Mouse (Mus musculus) CH12.LX (cell line): Measurements from ENCODE around the gene Ccdc88c.

ENCODE experiments used
- CTCF ChIP-seq, 2 experiments: IDR thresholded peaks in 1 of 2; conservative IDR thresholded peaks in 1 of 2; 2 replicates each; pipeline ENCODE4 v1.5.1; 2011 to 2012; ENCODE audit warnings: low read depth in 2 of 2, low read length in 2 of 2, improper control_type of control experiment in 1 of 2, inconsistent platforms in 1 of 2, mild to moderate bottlenecking in 1 of 2, moderate library complexity in 1 of 2
- E2F4 ChIP-seq: IDR thresholded peaks from 2 replicates; pipeline ENCODE4 v1.6.1; 2011; ENCODE audit warnings: low read depth, low read length, improper control_type of control experiment; ENCODE audit not compliant: insufficient replicate concordance
- EP300 ChIP-seq: IDR thresholded peaks from 2 replicates; pipeline ENCODE4 v1.6.1; 2011; ENCODE audit warnings: low read length, improper control_type of control experiment
- GABPA ChIP-seq: IDR thresholded peaks from 2 replicates; pipeline ENCODE4 v1.6.1; 2012; ENCODE audit warnings: low read depth, low read length, improper control_type of control experiment, inconsistent platforms; ENCODE audit not compliant: insufficient replicate concordance
- MXI1 ChIP-seq: IDR thresholded peaks from 2 replicates; pipeline ENCODE4 v1.6.1; 2011; ENCODE audit warnings: mild to moderate bottlenecking, low read depth, low read length, improper control_type of control experiment
- MYC ChIP-seq: IDR thresholded peaks from 2 replicates; pipeline ENCODE4 v1.6.1; 2011; ENCODE audit warnings: low read depth, mild to moderate bottlenecking, improper control_type of control experiment, low read length
- POLR2A ChIP-seq: IDR thresholded peaks from 2 replicates; pipeline ENCODE4 v1.6.1; 2011; ENCODE audit warnings: low read depth, mild to moderate bottlenecking, improper control_type of control experiment, low read length
- RCOR1 ChIP-seq: conservative IDR thresholded peaks from 2 replicates; pipeline ENCODE4 v1.6.1; 2012; ENCODE audit warnings: low read depth, mild to moderate bottlenecking, inconsistent platforms, low read length, improper control_type of control experiment
- TBP ChIP-seq: conservative IDR thresholded peaks from 2 replicates; pipeline ENCODE4 v1.6.1; 2011; ENCODE audit warnings: low read depth, low read length, improper control_type of control experiment
- USF1 ChIP-seq: IDR thresholded peaks from 2 replicates; pipeline ENCODE4 v1.6.1; 2014; ENCODE audit warnings: low read depth, mild to moderate bottlenecking, inconsistent platforms, low read length, improper control_type of control experiment
- ZNF384 ChIP-seq: IDR thresholded peaks from 2 replicates; pipeline ENCODE4 v1.6.1; 2012; ENCODE audit warnings: low read depth, low read length, improper control_type of control experiment, inconsistent platforms

DNA sequence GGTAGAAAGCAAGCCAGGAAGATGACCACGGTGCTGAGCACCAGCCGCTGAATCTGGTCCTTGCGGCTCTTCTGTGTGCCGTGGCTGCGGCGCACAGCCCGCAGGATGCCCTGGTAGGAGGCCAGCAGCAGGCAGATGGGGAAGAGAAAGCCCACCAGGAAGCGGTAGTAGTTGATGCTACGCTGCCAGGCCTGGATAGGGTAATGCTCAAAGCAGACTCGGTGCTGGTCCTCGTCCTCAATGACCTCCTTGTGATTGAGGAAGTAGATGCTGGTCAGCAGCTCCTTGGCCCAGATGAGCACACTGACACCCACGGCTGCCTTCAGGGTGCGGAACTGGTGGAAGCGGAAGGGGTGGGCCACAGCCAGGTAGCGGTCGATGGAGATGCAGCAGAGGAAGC, 150.3 kb downstream of the Ccdc88c start:
- no peak for TF ChIP-seq GABPA
- TF ChIP-seq POLR2A = no peak
- TF ChIP-seq MXI1 = no peak
- TF ChIP-seq EP300 = no peak
- TF ChIP-seq CTCF (conservative IDR thresholded peaks at IDR 0.05 in 1 of 2, IDR thresholded peaks at IDR 0.05 in 1 of 2; ENCODE audit: low read depth in 2 of 2, low read length in 2 of 2) = no peak
- TF ChIP-seq RCOR1 = no peak
- no peak for TF ChIP-seq MYC
- TF ChIP-seq USF1 = no peak
- TF ChIP-seq TBP = no peak
- no peak for TF ChIP-seq E2F4
- TF ChIP-seq ZNF384 = no peak
